Mouse (Mus musculus): Measurements from ENCODE around the gene Mgat5.

DNA sequence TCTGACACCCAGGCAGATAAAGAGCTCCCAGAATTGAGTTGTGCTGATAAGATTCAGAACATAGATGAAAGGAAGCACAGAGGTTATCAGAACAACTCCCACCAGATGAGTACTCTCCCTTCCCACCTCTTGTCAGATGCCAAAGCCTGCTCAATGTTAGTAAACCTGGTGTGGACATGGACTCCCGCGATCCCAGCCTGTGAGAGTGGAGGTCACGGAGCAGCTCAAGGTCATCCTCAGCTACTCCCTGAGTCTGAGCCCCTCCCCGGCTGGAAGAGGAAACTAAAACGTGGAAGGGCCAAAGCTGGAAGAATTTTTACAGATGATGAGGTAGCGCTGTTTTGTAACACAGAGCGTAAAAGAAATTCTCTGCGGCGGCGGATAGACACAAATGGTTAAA lies 116.1 kb downstream of the Mgat5 start:
- no peak for TF ChIP-seq CTCF (IDR thresholded peaks at IDR 0.05; ENCODE audit: control insufficient read depth, insufficient read depth, insufficient read length)
- no peak for TF ChIP-seq MAX (IDR thresholded peaks at IDR 0.05)
- no peak for TF ChIP-seq MYOD1 (IDR thresholded peaks at IDR 0.05; ENCODE audit: control insufficient read depth, insufficient read length, low read depth)
- TF ChIP-seq USF1 (IDR thresholded peaks at IDR 0.05; ENCODE audit: low read depth) = no peak
- TF ChIP-seq MYOG (IDR thresholded peaks at IDR 0.05; ENCODE audit: control insufficient read depth, extremely low read depth, insufficient read length) = no peak
- TF ChIP-seq CEBPB (IDR thresholded peaks at IDR 0.05; ENCODE audit: low read depth) = no peak
- no peak for TF ChIP-seq FOSL1 (IDR thresholded peaks at IDR 0.05; ENCODE audit: insufficient read depth, low read length, poor library complexity, severe bottlenecking)
